Comparison of ENCODE assay signal across 8 mouse cellular contexts in genomic region chr9:27325920-27326319, GRCm38 (mm10). TPM values are rescaled to one million over a fixed set of nuclear protein-coding genes. Genes with fewer than 3 reads are reported as not detected.
DNase-seq lines count a peak whose midpoint lies in the region; ATAC-seq and TF ChIP-seq lines count a peak whose summit lies in the region.

No protein-coding gene starts in this region.

- H3K4me2 ChIP-seq in hindbrain, embryonic 13.5 days: no peak overlapping the region
- H3K4me2 ChIP-seq in midbrain, embryonic 13.5 days (replicated peaks): no peak overlapping the region

- no peak overlapping the region for H3K9ac ChIP-seq in hindbrain, embryonic 13.5 days
- no peak overlapping the region for H3K9ac ChIP-seq in ES-E14 (ENCODE audit: insufficient read depth, low read depth, low read length, poor library complexity, severe bottlenecking)
- H3K9ac ChIP-seq in midbrain, embryonic 13.5 days (replicated peaks): no peak overlapping the region

- H3K27ac ChIP-seq in hindbrain, embryonic 10.5 days: no peak overlapping the region
- no peak overlapping the region for H3K27ac ChIP-seq in hindbrain, embryonic 13.5 days
- no peak overlapping the region for H3K27ac ChIP-seq in ES-E14 (ENCODE audit: insufficient read depth, low read depth, low read length, poor library complexity, severe bottlenecking)
- H3K27ac ChIP-seq in layer of hippocampus, adult 2 months: no peak overlapping the region
- H3K27ac ChIP-seq in midbrain, embryonic 13.5 days: no peak overlapping the region

- no peaks in the 10 kb centered on the region for H3K27me3 ChIP-seq in hindbrain, embryonic 10.5 days (ENCODE audit: insufficient read depth, poor library complexity, severe bottlenecking)
- H3K27me3 ChIP-seq in hindbrain, embryonic 13.5 days: peaks cover 12% of the 10 kb centered on the region; the same call in 1 of the 2 replicates
- no peaks in the 10 kb centered on the region for H3K27me3 ChIP-seq in midbrain, embryonic 13.5 days

- 54% methylated on average over 2 of the region's 2 CpGs for WGBS in hindbrain, embryonic 10.5 days
- 65% methylated on average over 2 of the region's 2 CpGs for WGBS in hindbrain, embryonic 13.5 days
- WGBS in midbrain, embryonic 13.5 days: 61% methylated on average over 2 of the region's 2 CpGs

- no peak overlapping the region for H3K4me3 ChIP-seq in hindbrain, embryonic 10.5 days
- H3K4me3 ChIP-seq in hindbrain, embryonic 13.5 days: no peak overlapping the region
- H3K4me3 ChIP-seq in ES-E14 (ENCODE audit: insufficient read depth in 1 of 2, low read depth in 1 of 2, low read length in 2 of 2, poor library complexity in 1 of 2, severe bottlenecking in 1 of 2): no peak overlapping the region
- no peak overlapping the region for H3K4me3 ChIP-seq in layer of hippocampus, adult 2 months
- no peak overlapping the region for H3K4me3 ChIP-seq in midbrain, embryonic 13.5 days (replicated peaks)

- H3K4me1 ChIP-seq in hindbrain, embryonic 10.5 days (replicated peaks): no peaks in the 10 kb centered on the region
- H3K4me1 ChIP-seq in hindbrain, embryonic 13.5 days (replicated peaks): peaks cover 16% of the 10 kb centered on the region
- H3K4me1 ChIP-seq in ES-E14 (ENCODE audit: control insufficient read depth in 2 of 2, insufficient read depth in 2 of 2, low read length in 2 of 2, poor library complexity in 1 of 2): no peaks in the 10 kb centered on the region
- H3K4me1 ChIP-seq in midbrain, embryonic 13.5 days (replicated peaks): no peaks in the 10 kb centered on the region

- no peaks in the 10 kb centered on the region for H3K9me3 ChIP-seq in hindbrain, embryonic 10.5 days
- H3K9me3 ChIP-seq in hindbrain, embryonic 13.5 days: no peaks in the 10 kb centered on the region
- H3K9me3 ChIP-seq in ES-E14 (ENCODE audit: control insufficient read depth, insufficient read depth, low read depth, low read length): no peaks in the 10 kb centered on the region
- no peaks in the 10 kb centered on the region for H3K9me3 ChIP-seq in midbrain, embryonic 13.5 days

- peak; percentile 71 for DNase-seq in hindbrain, embryonic 10.5 days (ENCODE audit: low spot score)
- peak; percentile 51 for DNase-seq in ES-E14 (ENCODE audit: low read depth, low spot score)
- DNase-seq in cerebellum, adult 9-10 months: peak; percentile 90
- peak; percentile 59 for DNase-seq in gastrocnemius, postnatal 10 days
- peak; percentile 73 to 76 for DNase-seq in layer of hippocampus, adult 2 months (ENCODE audit: low spot score in 2 of 2)

- no peak for ATAC-seq in hindbrain, embryonic 13.5 days (ENCODE audit: low FRiP score)
- 0 out of 2 replicates have a peak, but pooled peaks have one; percentile 31 for ATAC-seq in midbrain, embryonic 13.5 days
- no peak for ATAC-seq in erythroblast, adult 5-6 weeks (replicated peaks; ENCODE audit: low FRiP score, poor library complexity, severe bottlenecking)

- TF ChIP-seq CTCF in layer of hippocampus, adult 2 months (conservative IDR thresholded peaks at IDR 0.05): peak; percentile 95

- peaks cover 82% of the 10 kb centered on the region for H3K36me3 ChIP-seq in hindbrain, embryonic 10.5 days
- peaks cover 76% of the 10 kb centered on the region for H3K36me3 ChIP-seq in hindbrain, embryonic 13.5 days
- peaks cover 59% of the 10 kb centered on the region for H3K36me3 ChIP-seq in ES-E14 (ENCODE audit: control insufficient read depth, insufficient read depth, low read length, poor library complexity, severe bottlenecking)
- H3K36me3 ChIP-seq in midbrain, embryonic 13.5 days: peaks cover 62% of the 10 kb centered on the region

- in situ Hi-C loops in ES-E14 (cut with MboI; ENCODE audit: low sequenced_read_pairs in 2 of 2, unreplicated experiment in 2 of 2): no loop called here

TF ChIP-seq in ES-E14, 5 proteins besides CTCF, POLR2A, EP300 and RAD21:
- no peak for TF ChIP-seq MAFK (IDR thresholded peaks at IDR 0.05; ENCODE audit: insufficient read depth, low read depth, low read length)
- peak; percentile 73 for TF ChIP-seq ZC3H11A (IDR thresholded peaks at IDR 0.05; ENCODE audit: borderline replicate concordance, low read depth, low read length)
TF ChIP-seq in ES-E14: peak in this region for 1.

RNA-seq across cellular contexts. Expression of gene Igsf9b, which starts 26.9 kb away (rescaled TPM):
- 6.8 and 6.9 TPM in 2 replicates for polyA plus RNA-seq in hindbrain, embryonic 10.5 days (2016; fragmentation: Nextera tagmentation; extraction: Ambion mirVana)
- 14.7 and 15.6 TPM in 2 replicates for polyA plus RNA-seq in hindbrain, embryonic 13.5 days (2015; fragmentation: Nextera tagmentation; extraction: Ambion mirVana)
- 31.5 and 63.1 TPM in 2 replicates for total RNA-seq in ES-E14 (2012; rRNA removed)
- 1 to 10 TPM; 4.6 to 7.4 TPM for total RNA-seq in gastrocnemius, postnatal 10 days (2021)
- 10 to 100 TPM; 21.7 to 23.3 TPM for total RNA-seq in layer of hippocampus, adult 2 months (2021)
- 11.3 and 12.6 TPM in 2 replicates for polyA plus RNA-seq in midbrain, embryonic 13.5 days (2015; fragmentation: Nextera tagmentation; extraction: Ambion mirVana)
- not detected in 2 replicates for total RNA-seq in erythroblast, adult 5-6 weeks (2015; ENCODE audit: low replicate concordance)
- under 0.01 TPM in 1 of 2 replicates, not detected in the other for total RNA-seq in erythroblast, adult 5-6 weeks (2017; ENCODE audit: low replicate concordance)

Comparison
In these comparisons a context has a peak if more than half of its experiments do, and no peak if none do; other contexts are left out.
1. RNA of gene Igsf9b, which starts 26.9 kb away (total RNA-seq): 31.5 to 63.1 TPM in ES-E14, 21.7 to 23.3 TPM in layer of hippocampus, adult 2 months and 4.6 to 7.4 TPM in gastrocnemius, postnatal 10 days; under 0.01 TPM in erythroblast, adult 5-6 weeks; every median in the first group is over 4 times any median in the second.
2. Peak in every context shown above with its lines, with median percentiles within 50 percentile points of each other: DNase-seq.